Mouse (Mus musculus) cerebellum, adult 2 months (tissue): ENCODE results near the gene Gsc2.

Source experiments
- CTCF ChIP-seq: fragments of 200-500 bp; IDR thresholded peaks from 2 replicates; pipeline ENCODE4 v1.5.1; 2011; ENCODE audit warnings: low read depth, mild to moderate bottlenecking, control low read depth, low read length, moderate library complexity, borderline replicate concordance; ENCODE audit not compliant: insufficient read depth
- POLR2A ChIP-seq: fragments of 200-500 bp; IDR thresholded peaks from 2 replicates; pipeline ENCODE4 v1.6.1; 2011; ENCODE audit warnings: low read length, control low read depth, borderline replicate concordance; ENCODE audit not compliant: insufficient read depth

GRCm38 (mm10) chr16:17929631-17930030 lies 14.8 kb upstream of the Gsc2 start:
- TF ChIP-seq CTCF, result no peak
- no peak for TF ChIP-seq POLR2A
